27 mouse cellular contexts compared by ENCODE assay signal in genomic region chr10:108336581-108336980, GRCm38 (mm10). TPM values are rescaled to one million over a fixed set of nuclear protein-coding genes. Genes with fewer than 3 reads are reported as not detected.
A peak's percentile ranks its signal among the peaks of the same experiment; 100 is the strongest.
DNase-seq lines count a peak whose midpoint lies in the region; ATAC-seq and TF ChIP-seq lines count a peak whose summit lies in the region.
"Had no signal": no experiment of that assay in that cellular context is flagged by ENCODE, and none has a peak within 500 bp of the region (broad histone marks: within the 10 kb centered on the region; RNA-seq: fewer than 3 reads in every experiment).

No protein-coding gene starts in this region.

- no peak overlapping the region for H3K9ac ChIP-seq in heart, embryonic 11.5 days (ENCODE audit: low read depth, low read length)
- no peak overlapping the region for H3K9ac ChIP-seq in kidney, embryonic 16.5 days (replicated peaks; ENCODE audit: low read length)
- no peak overlapping the region for H3K9ac ChIP-seq in midbrain, postnatal 0 days (replicated peaks; ENCODE audit: low read length, poor library complexity, severe bottlenecking)
- H3K9ac ChIP-seq: forebrain, embryonic 13.5 days; heart, embryonic 13.5 days; limb, embryonic 12.5 days; liver, postnatal 0 days; neural tube, embryonic 13.5 days had no signal

- no peak for TF ChIP-seq POLR2A in small intestine, adult 2 months (IDR thresholded peaks at IDR 0.05; ENCODE audit: low read depth, low read length)

- no peak overlapping the region for H3K4me3 ChIP-seq in heart, embryonic 10.5 days
- H3K4me3 ChIP-seq in heart, embryonic 11.5 days (ENCODE audit: low read depth, low read length) = no peak overlapping the region
- H3K4me3 ChIP-seq in kidney, embryonic 16.5 days (ENCODE audit: low read length) = no peak overlapping the region
- no peak overlapping the region for H3K4me3 ChIP-seq in small intestine, adult 2 months (ENCODE audit: low read depth, low read length)
- H3K4me3 ChIP-seq in midbrain, postnatal 0 days (ENCODE audit: low read depth, low read length) = no peak overlapping the region
- H3K4me3 ChIP-seq: embryonic facial prominence, embryonic 10.5 days; forebrain, embryonic 13.5 days; gastrocnemius, adult 2 months; heart, embryonic 13.5 days; limb, embryonic 12.5 days; megakaryocyte, embryonic 14.5 days; myocyte; neural tube, embryonic 13.5 days had no signal

- DNase-seq in heart, embryonic 10.5 days (ENCODE audit: low spot score) = peak; percentile 61
- peak; percentile 21 for DNase-seq in ovary, postnatal 14 days (ENCODE audit: low spot score)
- no peak for DNase-seq in ovary, adult 18-20 months (ENCODE audit: low spot score)
- DNase-seq in midbrain, postnatal 0 days (ENCODE audit: low spot score) = no peak
- DNase-seq in left cerebral cortex, postnatal 14 days (ENCODE audit: low spot score in 2 of 2) = no peak
- DNase-seq: cerebellum, adult 11-12 months; cerebellum, postnatal 10 days; gastrocnemius, adult 2 months; heart, postnatal 14 days; liver, postnatal 0 days; lung, postnatal 36 days; midbrain, embryonic 14.5 days; right cerebral cortex, adult 18-20 months; thymus, adult 2 months; thymus, postnatal 4 days had no signal

- H3K9me3 ChIP-seq in heart, embryonic 10.5 days = no peaks in the 10 kb centered on the region
- no peaks in the 10 kb centered on the region for H3K9me3 ChIP-seq in heart, embryonic 11.5 days (replicated peaks; ENCODE audit: control insufficient read depth, low read length)
- H3K9me3 ChIP-seq in kidney, embryonic 16.5 days (ENCODE audit: low read length) = no peaks in the 10 kb centered on the region
- H3K9me3 ChIP-seq in midbrain, postnatal 0 days (ENCODE audit: low read length) = no peaks in the 10 kb centered on the region
- H3K9me3 ChIP-seq: embryonic facial prominence, embryonic 10.5 days; forebrain, embryonic 13.5 days; heart, embryonic 13.5 days; limb, embryonic 12.5 days; megakaryocyte, embryonic 14.5 days; neural tube, embryonic 13.5 days had no signal

- ATAC-seq in heart, embryonic 11.5 days (replicated peaks; ENCODE audit: insufficient number of reproducible peaks, low FRiP score, low TSS enrichment) = no peak
- no peak for ATAC-seq in kidney, embryonic 16.5 days (ENCODE audit: low FRiP score, low TSS enrichment)
- no peak for ATAC-seq in midbrain, postnatal 0 days (ENCODE audit: low FRiP score)
- ATAC-seq: forebrain, embryonic 13.5 days; liver, postnatal 0 days; Patski had no signal

- no peaks in the 10 kb centered on the region for H3K27me3 ChIP-seq in heart, embryonic 10.5 days (ENCODE audit: insufficient read depth, poor library complexity, severe bottlenecking)
- H3K27me3 ChIP-seq in heart, embryonic 11.5 days (ENCODE audit: control insufficient read depth, insufficient read depth, low read length) = no peaks in the 10 kb centered on the region
- H3K27me3 ChIP-seq in kidney, embryonic 16.5 days (ENCODE audit: insufficient read depth, low read length) = no peaks in the 10 kb centered on the region
- no peaks in the 10 kb centered on the region for H3K27me3 ChIP-seq in small intestine, adult 2 months (ENCODE audit: control insufficient read depth, insufficient read depth, low read length)
- H3K27me3 ChIP-seq in midbrain, postnatal 0 days (ENCODE audit: insufficient read depth, low read length) = no peaks in the 10 kb centered on the region
- H3K27me3 ChIP-seq: heart, embryonic 13.5 days; Patski had no signal

- no peak overlapping the region for H3K27ac ChIP-seq in heart, embryonic 10.5 days
- H3K27ac ChIP-seq in heart, embryonic 11.5 days (ENCODE audit: low read depth, low read length) = no peak overlapping the region
- peak overlapping the region; percentile 66 for H3K27ac ChIP-seq in kidney, embryonic 16.5 days (ENCODE audit: low read length)
- H3K27ac ChIP-seq in small intestine, adult 2 months (ENCODE audit: insufficient read depth, low read depth, low read length) = 0 out of 2 replicates have a peak overlapping the region, but pooled peaks have one; percentile 8
- no peak overlapping the region for H3K27ac ChIP-seq in midbrain, postnatal 0 days (ENCODE audit: low read depth, low read length)
- H3K27ac ChIP-seq: embryonic facial prominence, embryonic 10.5 days; forebrain, embryonic 13.5 days; gastrocnemius, adult 2 months; heart, embryonic 13.5 days; limb, embryonic 12.5 days; neural tube, embryonic 13.5 days had no signal

- peaks cover 33% of the 10 kb centered on the region for H3K36me3 ChIP-seq in heart, embryonic 10.5 days
- H3K36me3 ChIP-seq in heart, embryonic 11.5 days (ENCODE audit: control insufficient read depth, insufficient read depth, low read length) = no peaks in the 10 kb centered on the region
- H3K36me3 ChIP-seq in kidney, embryonic 16.5 days (ENCODE audit: insufficient read depth, low read length) = 0 out of 2 replicates have a peak, but pooled peaks cover 3% of the 10 kb centered on the region
- peaks cover 4% of the 10 kb centered on the region for H3K36me3 ChIP-seq in small intestine, adult 2 months (ENCODE audit: control insufficient read depth, insufficient read depth, low read length)
- no peaks in the 10 kb centered on the region for H3K36me3 ChIP-seq in midbrain, postnatal 0 days (ENCODE audit: insufficient read depth, low read length)
- H3K36me3 ChIP-seq: limb, embryonic 12.5 days; neural tube, embryonic 13.5 days had no signal

- H3K4me1 ChIP-seq in heart, embryonic 10.5 days = no peaks in the 10 kb centered on the region
- peaks cover 2% of the 10 kb centered on the region; the same call in 1 of the 2 replicates for H3K4me1 ChIP-seq in heart, embryonic 11.5 days (ENCODE audit: control insufficient read depth, insufficient read depth, low read length)
- peaks cover 23% of the 10 kb centered on the region for H3K4me1 ChIP-seq in kidney, embryonic 16.5 days (ENCODE audit: insufficient read depth, low read length)
- H3K4me1 ChIP-seq in small intestine, adult 2 months (ENCODE audit: control insufficient read depth, insufficient read depth, insufficient read length, low read length) = peaks cover 2% of the 10 kb centered on the region; the same call in 1 of the 2 replicates
- H3K4me1 ChIP-seq in midbrain, postnatal 0 days (ENCODE audit: insufficient read depth, low read length) = no peaks in the 10 kb centered on the region; the same call in 1 of the 2 replicates
- H3K4me1 ChIP-seq: limb, embryonic 12.5 days had no signal

- H3K4me2 ChIP-seq in heart, embryonic 11.5 days = no peak overlapping the region
- 0 out of 2 replicates have a peak overlapping the region, but pooled peaks have one; percentile 6 for H3K4me2 ChIP-seq in kidney, embryonic 16.5 days (replicated peaks; ENCODE audit: low read depth, low read length)
- no peak overlapping the region for H3K4me2 ChIP-seq in midbrain, postnatal 0 days (ENCODE audit: low read depth, low read length, poor library complexity, severe bottlenecking)
- H3K4me2 ChIP-seq: forebrain, embryonic 13.5 days; heart, embryonic 13.5 days; limb, embryonic 12.5 days; liver, embryonic 11.5 days; neural tube, embryonic 13.5 days had no signal

- no peak for TF ChIP-seq CTCF in small intestine, adult 2 months (IDR thresholded peaks at IDR 0.05; ENCODE audit: extremely low read depth, insufficient read length, insufficient replicate concordance, low read depth, low read length)
- no peak for TF ChIP-seq CTCF in midbrain, postnatal 0 days (IDR thresholded peaks at IDR 0.05)

- intact Hi-C loops in left cerebral cortex, postnatal 14 days (cut with DNase I) = no loop called here

- WGBS in heart, embryonic 10.5 days = 89% methylated on average over 9 of the region's 9 CpGs
- WGBS in heart, embryonic 11.5 days (ENCODE audit: insufficient replicate concordance) = 84% methylated on average over 9 of the region's 9 CpGs
- 54% methylated on average over 9 of the region's 9 CpGs for WGBS in kidney, embryonic 16.5 days
- WGBS in small intestine, adult 2 months = 70% methylated on average over 9 of the region's 9 CpGs
- 89% methylated on average over 9 of the region's 9 CpGs for WGBS in midbrain, postnatal 0 days

RNA-seq across cellular contexts. Expression of gene Pawr, which starts 4.7 kb away (rescaled TPM):
- polyA plus RNA-seq in heart, embryonic 10.5 days (2016; fragmentation: Nextera tagmentation; extraction: Ambion mirVana) = 17.7 and 28.3 TPM in 2 replicates
- polyA plus RNA-seq in heart, embryonic 11.5 days (2014; fragmentation: Nextera tagmentation; extraction: Ambion mirVana) = 16.8 and 18.7 TPM in 2 replicates
- 13.4 and 13.6 TPM in 2 replicates for polyA plus RNA-seq in kidney, embryonic 16.5 days (2015; fragmentation: Nextera tagmentation; extraction: Ambion mirVana)
- 11.9 and 31.8 TPM in 2 replicates for polyA plus RNA-seq in small intestine, adult 2 months (2012; rRNA removed)
- total RNA-seq in midbrain, postnatal 0 days (2014; rRNA removed) = 5.1 and 8.4 TPM in 2 replicates
- polyA plus RNA-seq in midbrain, postnatal 0 days (2015; fragmentation: Nextera tagmentation; extraction: Ambion mirVana) = 1.9 and 2.3 TPM in 2 replicates
- 1 to 10 TPM; 2.6 to 3.2 TPM for total RNA-seq in left cerebral cortex, postnatal 14 days (2021)

Comparison
In these comparisons a context has a peak if more than half of its experiments do, and no peak if none do; other contexts are left out.
1. DNase-seq: peak in heart, embryonic 10.5 days (single experiment) and ovary, postnatal 14 days (single experiment); none in ovary, adult 18-20 months (single experiment), midbrain, postnatal 0 days (single experiment) and left cerebral cortex, postnatal 14 days (0 of 2).
2. H3K27ac ChIP-seq: peak in kidney, embryonic 16.5 days (single experiment) and small intestine, adult 2 months (single experiment); none in heart, embryonic 10.5 days (single experiment), heart, embryonic 11.5 days (single experiment) and midbrain, postnatal 0 days (single experiment).